ENCODE assay signal across 20 mouse cellular contexts in genomic region chr1:13927964-13928363, GRCm38 (mm10).
"Had no signal": no experiment of that assay in that cellular context is flagged by ENCODE, and none has a peak within 500 bp of the region (broad histone marks: within the 10 kb centered on the region; RNA-seq: fewer than 3 reads in every experiment).

No protein-coding gene starts in this region.

- H3K27ac ChIP-seq: limb, embryonic 15.5 days; liver, embryonic 14.5 days; lung, embryonic 15.5 days; midbrain, embryonic 10.5 days; midbrain, embryonic 13.5 days; stomach, postnatal 0 days had no signal

- H3K4me2 ChIP-seq: limb, embryonic 15.5 days; liver, embryonic 11.5 days; lung, embryonic 15.5 days; midbrain, embryonic 13.5 days had no signal

- H3K27me3 ChIP-seq: limb, embryonic 15.5 days; lung, embryonic 15.5 days; megakaryocyte, embryonic 14.5 days; midbrain, embryonic 13.5 days had no signal

- H3K4me1 ChIP-seq: limb, embryonic 15.5 days; lung, embryonic 15.5 days; megakaryocyte, embryonic 14.5 days; midbrain, embryonic 10.5 days; midbrain, embryonic 13.5 days had no signal

- ATAC-seq: liver, postnatal 0 days; midbrain, embryonic 13.5 days; midbrain, embryonic 16.5 days had no signal

- H3K9ac ChIP-seq: limb, embryonic 15.5 days; liver, embryonic 14.5 days; liver, postnatal 0 days; lung, embryonic 15.5 days; midbrain, embryonic 13.5 days had no signal

- H3K4me3 ChIP-seq: limb, embryonic 15.5 days; lung, embryonic 15.5 days; megakaryocyte, embryonic 14.5 days; midbrain, embryonic 10.5 days; midbrain, embryonic 13.5 days; myocyte had no signal

- H3K9me3 ChIP-seq: limb, embryonic 15.5 days; lung, embryonic 15.5 days; megakaryocyte, embryonic 14.5 days; midbrain, embryonic 10.5 days; midbrain, embryonic 13.5 days had no signal

- H3K36me3 ChIP-seq: limb, embryonic 15.5 days; lung, embryonic 15.5 days; midbrain, embryonic 10.5 days; midbrain, embryonic 13.5 days had no signal

- DNase-seq: kidney, adult 18-20 months; kidney, adult 9 months; kidney, postnatal 14 days; kidney, postnatal 4 days; layer of hippocampus, adult 9-11 months; liver, postnatal 0 days; lung, postnatal 10 days; thymus, adult 2 months; thymus, postnatal 14 days; thymus, postnatal 4 days had no signal
